Mouse (Mus musculus) hematopoietic multipotent progenitor cell, adult 10-12 weeks (in vitro differentiated cells): ENCODE measurements around the gene Plk4. TPM values are rescaled to one million over a fixed set of nuclear protein-coding genes. Genes with fewer than 3 reads are reported as not detected.

Experiments used
- polyA plus RNA-seq: library from polyadenylated mRNA; stranded (reverse); fragments of >175 nt; gene quantifications from 2 replicates; pipeline ENCODE4 v1.2.3, GENCODE M21; 2012; ENCODE audit warnings: low replicate concordance

Gene Plk4
- 3.1 and 3.6 TPM in 2 replicates for polyA plus RNA-seq

GRCm38 (mm10) chr3:40799530-40800372 is at the start of gene Plk4:
Gene Plk4 (plus strand): TSS chr3:40800019.

GRCm38 (mm10) chr3:40846473-40846956 is 46.7 kb downstream of the Plk4 start, which contains the start of gene Mfsd8:
Gene Mfsd8 (minus strand): TSS chr3:40846886.

DNA sequence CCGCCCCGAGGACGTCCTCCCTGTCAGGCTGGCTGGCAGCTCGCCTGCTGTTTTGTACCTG is 47.0 kb downstream of the Plk4 start, which contains the start of gene Abhd18:
TSS of gene Abhd18 (plus strand) at position 14 of the 61 bp plus-strand sequence.

Other genes starting within 250 kb of the Plk4 start
- 0.06 TPM in 1 of 2 replicates, not detected in the other for gene Slc25a31, start 91.2 kb upstream of the Plk4 start, polyA plus RNA-seq
- gene Hspa4l, start 55.5 kb upstream of the Plk4 start, polyA plus RNA-seq, result 3.4 and 3.9 TPM in 2 replicates
- 3.0 and 5.9 TPM in 2 replicates for gene Mfsd8, start 46.9 kb downstream of the Plk4 start, polyA plus RNA-seq
- 0.49 and 2.6 TPM in 2 replicates for gene Abhd18, start 47.0 kb downstream of the Plk4 start, polyA plus RNA-seq
- not detected in 2 replicates for gene 1700034I23Rik, start 102.5 kb downstream of the Plk4 start, polyA plus RNA-seq
- gene Larp1b, start 149.8 kb downstream of the Plk4 start, polyA plus RNA-seq, result 9.9 and 14.4 TPM in 2 replicates